Mouse (Mus musculus): ENCODE results near the gene Slc35c1.

Slc35c1 gene

GRCm38 (mm10) chr2:92434375-92434745 is 26.0 kb downstream of the Slc35c1 start:
- DNase-seq (ENCODE audit: low spot score): no peak

DNA sequence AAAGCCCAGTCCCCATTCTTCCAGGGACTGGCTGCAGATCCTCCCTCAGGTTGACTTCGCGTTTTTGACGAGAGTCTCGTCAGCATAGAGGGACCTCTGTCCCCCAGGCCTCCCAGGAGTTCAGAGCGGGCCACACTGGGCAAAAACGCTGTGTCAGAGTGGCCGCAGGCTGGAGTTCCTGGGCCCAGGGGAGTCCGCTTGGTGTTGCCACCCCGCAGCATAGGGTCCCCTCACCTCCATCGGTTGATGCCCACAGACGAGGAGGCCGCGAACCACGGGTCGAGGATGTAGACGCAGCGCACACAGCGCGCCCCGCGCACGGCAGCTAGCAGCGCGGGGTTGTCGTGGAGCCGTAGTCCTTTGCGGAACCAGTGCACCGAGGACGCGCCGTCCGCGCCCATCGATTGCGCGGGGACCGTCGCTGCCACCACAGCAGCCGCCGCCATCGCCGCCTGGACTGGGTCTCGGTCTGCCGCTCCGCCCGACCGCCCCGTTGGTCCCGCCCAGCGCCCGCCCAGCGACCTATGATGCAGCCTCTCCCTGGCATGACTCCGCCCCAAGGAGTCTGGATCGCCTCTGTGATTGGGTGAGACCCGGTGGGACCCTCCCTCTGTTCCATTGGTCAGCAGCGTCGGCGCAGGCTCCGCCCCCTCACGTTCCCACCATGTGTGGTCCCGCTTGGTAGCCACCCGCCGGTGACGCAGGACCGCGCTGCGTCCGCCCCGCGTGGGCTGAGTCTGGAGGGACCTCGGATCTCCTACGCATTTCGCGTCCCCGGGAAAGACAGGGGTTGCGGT is 26.6 kb downstream of the Slc35c1 start, which contains the start of gene Cry2:
TSS of gene Cry2 (minus strand) at position 466 of the 797 bp plus-strand sequence.
- DNase-seq (ENCODE audit: low spot score): peak; percentile 96

DNA sequence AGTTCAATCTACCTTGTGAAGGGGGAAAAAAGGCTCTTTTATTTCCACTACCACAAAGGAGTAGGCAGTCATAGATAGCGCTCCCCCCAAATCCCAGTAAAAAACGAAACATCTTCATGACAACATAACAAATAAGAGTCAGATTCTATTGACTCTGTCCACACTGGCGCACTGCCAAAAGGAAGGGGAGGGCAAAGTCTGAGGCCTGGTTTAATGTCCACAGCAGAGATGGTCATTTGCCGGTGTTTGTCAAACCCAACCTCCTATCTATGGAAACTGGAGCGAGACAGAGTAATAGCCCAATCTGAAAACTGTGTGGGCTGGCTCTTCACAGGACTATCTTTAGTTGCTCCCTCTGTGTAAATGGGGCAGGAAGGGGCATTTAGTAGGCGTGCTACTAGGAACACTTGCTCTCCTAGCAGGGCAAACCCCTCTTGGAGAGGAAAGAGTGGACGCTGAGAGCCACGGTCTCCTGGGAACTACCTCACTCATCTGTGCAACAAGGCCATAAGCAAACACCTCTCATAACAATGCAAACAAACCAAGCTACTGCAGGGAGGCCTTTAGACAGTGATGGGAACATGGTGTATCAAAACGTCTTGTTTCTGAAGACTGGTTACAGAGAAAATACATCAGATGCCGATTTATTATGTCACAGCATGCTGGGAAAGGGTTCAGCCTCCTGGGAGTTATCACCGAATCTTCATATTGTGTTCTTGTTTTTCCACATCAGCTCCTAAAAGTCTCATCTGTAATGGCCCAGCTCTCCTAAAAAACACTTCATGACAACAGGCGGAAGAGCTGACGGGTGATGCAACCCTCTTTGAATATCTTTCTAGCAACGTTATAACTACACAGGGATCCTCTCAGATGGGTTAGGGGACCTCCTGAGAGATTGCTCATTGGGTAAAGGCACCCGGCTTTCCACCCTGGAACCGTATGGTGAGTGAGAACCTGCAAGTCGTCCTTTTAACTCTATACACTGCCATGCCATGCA is 27.7 kb downstream of the Slc35c1 start:
- peak; percentile 70 for DNase-seq (ENCODE audit: low spot score)

DNA sequence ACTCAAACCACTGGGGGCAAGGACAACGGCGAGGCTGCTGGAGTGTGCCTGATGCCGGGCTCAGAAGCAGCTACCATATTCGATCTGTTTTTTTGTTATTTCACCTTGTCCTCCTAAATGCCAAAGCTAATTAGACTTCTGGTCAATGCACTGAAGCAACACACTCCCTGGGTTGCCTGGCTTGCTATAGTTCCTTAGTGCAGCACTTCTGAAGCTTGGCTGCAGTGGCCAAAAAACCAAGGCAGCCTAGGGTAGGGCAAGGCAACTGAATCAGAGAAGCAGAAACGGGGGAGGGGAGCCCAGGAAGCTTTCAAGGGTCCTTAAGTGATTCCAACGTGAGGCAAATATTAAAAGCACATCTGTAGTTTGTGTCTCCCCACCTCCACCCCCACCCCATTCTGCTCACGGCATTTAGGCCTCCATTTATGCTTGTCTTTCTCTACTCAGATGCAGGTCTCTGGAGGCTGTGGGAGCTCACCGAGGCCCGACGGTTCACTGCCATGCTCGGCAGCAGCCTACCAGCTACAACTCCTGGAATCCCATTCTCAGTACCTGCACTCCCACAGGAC is 28.6 kb downstream of the Slc35c1 start:
- DNase-seq (ENCODE audit: low spot score): no peak

DNA sequence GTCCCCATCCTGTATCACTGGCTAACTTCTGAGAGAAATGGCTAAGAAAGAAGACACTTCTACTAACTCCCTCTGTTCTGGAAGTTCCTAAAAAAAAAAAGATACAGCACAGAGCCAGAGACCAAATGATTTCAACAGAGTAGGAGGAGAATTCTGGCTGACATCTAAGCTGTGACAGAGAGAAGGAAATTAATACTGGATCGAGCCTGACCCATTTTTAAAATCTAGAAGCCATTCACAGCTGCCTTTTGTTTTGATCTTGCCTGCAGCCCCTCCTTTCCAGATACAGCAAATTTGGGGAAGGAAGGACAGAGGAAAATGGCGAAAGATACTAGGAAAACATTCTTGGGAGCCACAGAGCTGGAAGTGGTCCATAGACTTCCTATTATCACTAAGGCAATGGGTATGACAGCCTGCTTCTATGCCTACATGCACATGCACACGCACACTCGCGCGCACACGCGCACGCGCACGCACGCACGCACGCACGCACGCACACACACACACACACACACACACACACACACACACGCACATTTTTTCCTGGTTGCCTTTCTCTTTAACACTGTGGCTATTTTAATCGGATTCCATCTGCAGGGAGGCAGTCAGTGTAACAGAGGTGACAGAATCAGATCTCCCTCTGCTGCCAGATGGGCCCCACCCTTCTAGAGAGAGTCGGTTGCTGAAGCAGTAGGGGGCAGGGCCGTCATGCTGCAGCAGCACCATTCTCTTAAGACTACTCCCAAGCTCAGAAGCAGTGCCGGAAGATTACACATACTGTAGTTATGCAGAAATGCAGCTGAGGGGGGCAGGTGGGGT is 29.4 kb downstream of the Slc35c1 start:
- no peak for DNase-seq (ENCODE audit: low spot score)

DNA sequence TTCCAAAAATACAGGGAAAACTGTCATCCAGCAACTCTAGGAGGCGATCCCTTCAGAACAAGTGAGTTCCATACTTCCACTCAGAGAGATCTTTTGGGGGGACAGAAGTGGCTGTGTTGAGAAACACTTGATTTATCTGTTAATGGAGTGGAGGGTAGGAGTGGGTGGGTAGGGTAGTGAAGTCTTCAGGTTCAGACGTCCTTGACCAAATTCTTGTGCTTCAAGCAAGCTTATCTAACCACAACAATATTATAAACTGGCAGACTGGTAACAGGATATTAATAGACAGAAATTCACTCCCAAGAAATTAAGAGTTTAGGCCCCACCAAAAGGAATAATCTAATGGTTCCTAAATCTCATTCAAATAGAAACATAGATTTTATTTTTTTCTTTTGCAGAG is 30.2 kb downstream of the Slc35c1 start:
- no peak for DNase-seq (ENCODE audit: low spot score)

- peak; percentile 67 for DNase-seq (ENCODE audit: low spot score)
These were observed 32.5 kb downstream of the Slc35c1 start for GRCm38 (mm10) chr2:92427882-92428281.

GRCm38 (mm10) chr2:92426426-92426825 is 33.9 kb downstream of the Slc35c1 start:
- no peak for DNase-seq (ENCODE audit: low spot score)

- no peak for DNase-seq (ENCODE audit: low spot score)
These were observed 35.0 kb downstream of the Slc35c1 start for GRCm38 (mm10) chr2:92425366-92425765.

DNA sequence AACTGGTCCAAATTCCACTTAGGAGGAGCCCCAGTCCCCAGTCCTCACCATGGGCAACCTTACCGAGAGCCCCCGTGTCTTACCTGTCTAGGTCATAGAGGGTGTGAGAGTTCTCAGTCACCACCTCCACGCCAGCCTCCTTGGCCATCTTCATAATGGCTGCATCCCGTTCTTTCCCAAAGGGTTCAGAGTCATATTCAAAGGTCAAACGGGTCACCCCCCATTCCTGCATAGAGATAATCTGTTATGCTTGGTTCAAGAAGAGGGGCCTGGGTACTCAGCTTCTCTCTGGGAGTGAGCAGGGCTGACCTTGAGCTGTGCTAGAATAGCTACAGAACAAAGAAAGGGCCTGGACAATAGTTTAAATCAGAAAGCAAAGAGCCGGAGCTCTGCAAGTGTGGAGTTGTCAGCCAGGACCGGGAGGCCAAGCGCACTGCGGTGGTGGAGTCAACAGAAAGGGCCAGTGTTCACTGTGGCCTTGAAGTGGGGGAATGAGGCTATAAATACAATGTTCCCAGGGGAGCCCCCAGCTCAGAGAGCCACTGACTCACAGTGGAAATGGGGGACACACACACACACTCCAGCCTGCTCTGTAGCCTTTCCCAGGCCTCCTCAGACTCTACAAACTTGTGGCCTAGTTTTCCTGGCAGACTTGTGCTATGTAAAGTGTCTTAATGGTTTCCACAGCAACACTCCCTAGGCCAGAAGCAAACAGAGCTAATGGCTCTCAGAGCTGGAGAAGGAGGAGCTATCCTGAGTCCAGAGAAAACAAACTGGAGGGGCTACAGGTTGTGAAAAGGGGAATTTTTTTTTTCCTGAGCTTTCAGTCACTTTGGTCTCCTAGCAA is 35.7 kb downstream of the Slc35c1 start:
- DNase-seq (ENCODE audit: low spot score): no peak

GRCm38 (mm10) chr2:92423702-92424461 is 36.5 kb downstream of the Slc35c1 start:
- DNase-seq (ENCODE audit: low spot score): peak; percentile 90

- no peak for DNase-seq (ENCODE audit: low spot score)
These were observed 37.2 kb downstream of the Slc35c1 start for GRCm38 (mm10) chr2:92423156-92423555.

DNA sequence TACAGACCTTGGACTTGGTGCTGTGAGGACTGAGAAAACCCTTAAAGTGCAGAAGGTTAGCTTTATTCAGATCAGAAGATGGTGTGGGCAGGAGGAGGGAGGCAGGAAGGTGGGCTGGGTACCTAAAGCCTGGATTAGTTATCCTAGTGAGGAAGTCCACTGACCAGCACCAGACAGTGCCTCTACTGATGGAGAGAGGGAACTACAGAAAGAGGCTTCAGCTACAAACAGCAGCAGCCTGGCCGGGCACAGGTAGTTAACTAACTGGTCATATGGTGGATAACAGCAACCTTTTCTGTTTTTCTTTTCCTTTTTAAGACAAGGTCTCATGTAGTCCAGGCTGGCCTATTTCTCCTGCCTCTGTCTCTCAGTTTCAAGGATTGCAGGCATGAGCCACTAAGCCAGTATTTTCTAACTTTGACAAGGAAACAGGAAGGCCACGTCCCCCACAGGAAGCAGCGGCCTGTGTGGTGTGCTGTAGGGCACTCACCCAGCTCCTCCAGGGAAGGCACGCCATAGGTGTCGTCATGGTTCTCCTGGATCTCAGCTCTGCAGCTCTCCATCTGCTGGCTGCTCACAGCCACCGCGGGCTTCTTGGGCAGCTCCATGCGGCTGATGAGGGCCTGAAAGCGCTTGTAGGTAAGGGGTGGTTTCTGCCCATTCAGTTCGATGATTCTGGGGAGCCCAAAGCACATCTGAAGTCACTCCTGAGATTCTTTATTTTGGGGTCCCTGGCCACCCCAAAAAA is 37.8 kb downstream of the Slc35c1 start:
- no peak for DNase-seq (ENCODE audit: low spot score)

- no peak for DNase-seq (ENCODE audit: low spot score)
These were observed 38.5 kb downstream of the Slc35c1 start for GRCm38 (mm10) chr2:92421723-92422387.

- no peak for DNase-seq (ENCODE audit: low spot score)
These were observed 48.6 kb downstream of the Slc35c1 start for GRCm38 (mm10) chr2:92411705-92412104.

DNA sequence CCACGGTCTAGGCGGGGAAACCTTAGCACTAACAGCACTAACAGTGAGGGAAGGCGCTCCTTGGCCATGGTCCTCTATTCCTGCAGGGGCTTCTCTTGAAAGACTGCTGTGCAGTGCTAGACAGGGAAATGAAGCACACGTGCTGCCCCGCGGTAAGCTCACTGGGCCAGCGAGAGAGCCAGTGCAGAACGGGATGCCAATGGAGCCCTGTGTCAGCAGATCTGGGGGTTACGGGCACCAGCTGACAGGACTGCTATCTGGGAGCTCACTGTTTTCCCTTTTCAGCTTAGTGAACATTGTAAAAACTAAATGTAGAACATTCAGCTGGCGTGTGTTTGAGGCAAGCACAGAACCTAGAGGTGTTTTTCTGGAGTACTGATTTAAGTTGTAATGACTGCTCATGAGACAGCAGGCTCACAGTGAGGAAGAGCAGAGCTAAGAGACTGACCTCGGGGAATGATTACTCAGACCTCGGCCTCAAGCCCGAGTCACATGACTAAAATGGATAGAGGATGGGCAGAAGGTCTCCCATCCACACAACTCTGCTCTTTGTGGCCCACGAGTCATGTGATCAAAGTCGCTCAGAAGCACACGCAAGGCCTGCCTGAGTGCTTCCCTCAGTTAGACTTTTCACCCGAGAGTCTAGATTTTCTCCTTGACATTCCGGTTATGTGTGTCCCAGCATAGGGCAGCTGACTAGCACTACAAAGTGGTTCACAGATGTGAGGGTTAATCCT is 51.9 kb downstream of the Slc35c1 start:
- no peak for DNase-seq (ENCODE audit: low spot score)

- no peak for DNase-seq (ENCODE audit: low spot score)
These were observed 54.7 kb downstream of the Slc35c1 start for GRCm38 (mm10) chr2:92405687-92406086.

DNA sequence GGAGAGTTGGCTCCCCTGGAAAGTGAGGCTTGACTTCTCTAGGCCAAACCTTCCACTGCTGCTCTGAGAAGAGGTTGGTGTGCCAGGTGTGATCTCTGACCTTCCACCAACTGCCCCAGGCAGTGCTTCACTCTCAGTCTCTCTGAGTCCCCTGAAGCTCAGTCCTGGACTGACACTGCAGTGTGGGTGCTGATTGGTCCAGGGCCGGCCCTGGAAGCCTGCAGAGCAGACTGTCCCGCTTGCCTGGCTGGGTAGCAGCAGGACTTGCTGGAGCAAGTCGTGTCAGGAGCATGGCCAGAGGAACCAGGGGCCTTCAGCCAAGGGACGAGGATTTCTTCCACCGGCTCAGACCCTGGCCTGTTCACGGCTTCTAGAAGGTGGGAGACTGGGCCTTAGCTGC is 55.6 kb downstream of the Slc35c1 start:
- no peak for DNase-seq (ENCODE audit: low spot score)
